Comparison of ENCODE assay signal across 19 mouse cellular contexts in genomic region chr3:116906596-116906995, GRCm38 (mm10). TPM values are rescaled to one million over a fixed set of nuclear protein-coding genes. Genes with fewer than 3 reads are reported as not detected.
A peak's percentile ranks its signal among the peaks of the same experiment; 100 is the strongest.
DNase-seq lines count a peak whose midpoint lies in the region; ATAC-seq and TF ChIP-seq lines count a peak whose summit lies in the region.
"Had no signal": no experiment of that assay in that cellular context is flagged by ENCODE, and none has a peak within 500 bp of the region (broad histone marks: within the 10 kb centered on the region; RNA-seq: fewer than 3 reads in every experiment).

No protein-coding gene starts in this region.

- H3K4me3 ChIP-seq in forebrain, embryonic 10.5 days, result no peak overlapping the region
- H3K4me3 ChIP-seq in forebrain, embryonic 11.5 days (ENCODE audit: low read depth, low read length), result no peak overlapping the region
- no peak overlapping the region for H3K4me3 ChIP-seq in myocyte
- H3K4me3 ChIP-seq: heart, embryonic 12.5 days; hindbrain, embryonic 15.5 days; limb, embryonic 15.5 days; liver, embryonic 15.5 days; midbrain, embryonic 13.5 days had no signal

- H3K27ac ChIP-seq in forebrain, embryonic 10.5 days, result 0 out of 2 replicates have a peak overlapping the region, but pooled peaks have one; percentile 15
- H3K27ac ChIP-seq in forebrain, embryonic 11.5 days (ENCODE audit: low read depth, low read length), result no peak overlapping the region
- H3K27ac ChIP-seq: embryonic facial prominence, embryonic 15.5 days; hindbrain, embryonic 15.5 days; liver, embryonic 15.5 days; midbrain, embryonic 13.5 days; stomach, postnatal 0 days had no signal

- no peak overlapping the region for H3K9ac ChIP-seq in forebrain, embryonic 11.5 days (ENCODE audit: low read length)
- H3K9ac ChIP-seq: embryonic facial prominence, embryonic 15.5 days; heart, embryonic 12.5 days; hindbrain, embryonic 15.5 days; limb, embryonic 15.5 days; liver, embryonic 15.5 days; midbrain, embryonic 13.5 days had no signal

- WGBS in forebrain, embryonic 10.5 days, result 89% methylated on average over 9 of the region's 9 CpGs
- WGBS in forebrain, embryonic 11.5 days, result 80% methylated on average over 9 of the region's 9 CpGs

- no peak overlapping the region for H3K4me2 ChIP-seq in forebrain, embryonic 11.5 days (ENCODE audit: low read depth, low read length, severe bottlenecking)
- H3K4me2 ChIP-seq in myocyte (ENCODE audit: low read depth), result peak overlapping the region; percentile 85
- H3K4me2 ChIP-seq: heart, embryonic 12.5 days; liver, embryonic 15.5 days; midbrain, embryonic 13.5 days had no signal

- H3K79me2 ChIP-seq in myocyte (ENCODE audit: control insufficient read depth, insufficient read depth), result no peaks in the 10 kb centered on the region

- no peak for ATAC-seq in forebrain, embryonic 11.5 days (replicated peaks; ENCODE audit: low FRiP score)
- ATAC-seq: forebrain, embryonic 14.5 days; midbrain, embryonic 13.5 days had no signal

- H3K9me3 ChIP-seq in forebrain, embryonic 10.5 days, result no peaks in the 10 kb centered on the region
- no peaks in the 10 kb centered on the region for H3K9me3 ChIP-seq in forebrain, embryonic 11.5 days (ENCODE audit: control insufficient read depth, low read length)
- H3K9me3 ChIP-seq: embryonic facial prominence, embryonic 15.5 days; heart, embryonic 12.5 days; hindbrain, embryonic 15.5 days; limb, embryonic 15.5 days; liver, embryonic 15.5 days; midbrain, embryonic 13.5 days had no signal

- no peaks in the 10 kb centered on the region for H3K27me3 ChIP-seq in forebrain, embryonic 10.5 days (ENCODE audit: poor library complexity, severe bottlenecking)
- no peaks in the 10 kb centered on the region for H3K27me3 ChIP-seq in forebrain, embryonic 11.5 days (ENCODE audit: control insufficient read depth, insufficient read depth, low read length)
- no peaks in the 10 kb centered on the region for H3K27me3 ChIP-seq in myocyte (ENCODE audit: control insufficient read depth, insufficient read depth, insufficient read length)
- H3K27me3 ChIP-seq: embryonic facial prominence, embryonic 15.5 days; heart, embryonic 12.5 days; hindbrain, embryonic 15.5 days; limb, embryonic 15.5 days; liver, embryonic 15.5 days; midbrain, embryonic 13.5 days had no signal

- DNase-seq in forebrain, embryonic 10.5 days (ENCODE audit: extremely low spot score, low spot score), result no peak
- no peak for DNase-seq in forebrain, embryonic 11.5 days (ENCODE audit: low spot score)
- DNase-seq in layer of hippocampus, adult 11-12 months (ENCODE audit: low spot score), result peak; percentile 25
- no peak for DNase-seq in layer of hippocampus, postnatal 10 days (ENCODE audit: low spot score in 2 of 2)
- DNase-seq in right cerebral cortex, adult 18-20 months, result peak; percentile 6
- DNase-seq in right cerebral cortex, postnatal 36 days (ENCODE audit: low spot score in 2 of 2), result no peak
- DNase-seq in urinary bladder, postnatal 10 days (ENCODE audit: low spot score), result no peak
- DNase-seq: B cell, adult 2 months; cerebellum, adult 9-10 months; kidney, adult 11 months had no signal

- no peaks in the 10 kb centered on the region for H3K4me1 ChIP-seq in forebrain, embryonic 10.5 days
- H3K4me1 ChIP-seq in forebrain, embryonic 11.5 days (replicated peaks; ENCODE audit: control insufficient read depth, insufficient read depth, low read length), result no peaks in the 10 kb centered on the region
- H3K4me1 ChIP-seq: heart, embryonic 12.5 days; hindbrain, embryonic 15.5 days; liver, embryonic 15.5 days had no signal

- H3ac ChIP-seq in myocyte (ENCODE audit: control insufficient read depth, insufficient read length), result no peak overlapping the region

- no peak for TF ChIP-seq POLR2A in myocyte (IDR thresholded peaks at IDR 0.05; ENCODE audit: insufficient read length, low read depth)

- peaks cover 5% of the 10 kb centered on the region for H3K36me3 ChIP-seq in forebrain, embryonic 10.5 days (replicated peaks)
- no peaks in the 10 kb centered on the region for H3K36me3 ChIP-seq in forebrain, embryonic 11.5 days (ENCODE audit: control insufficient read depth, insufficient read depth, low read length)
- peaks cover 12% of the 10 kb centered on the region for H3K36me3 ChIP-seq in myocyte (ENCODE audit: control insufficient read depth, insufficient read depth)
- H3K36me3 ChIP-seq: embryonic facial prominence, embryonic 15.5 days; hindbrain, embryonic 15.5 days; midbrain, embryonic 13.5 days had no signal

TF ChIP-seq in myocyte, 11 proteins besides CTCF, POLR2A, EP300 and RAD21:
- TF ChIP-seq POLR2AphosphoS2 (IDR thresholded peaks at IDR 0.05; ENCODE audit: insufficient read length, low read depth) (no peak), E2F4 (IDR thresholded peaks at IDR 0.05; ENCODE audit: insufficient read depth) (no peak), MYOD1 (IDR thresholded peaks at IDR 0.05; ENCODE audit: control insufficient read depth in 1 of 3, insufficient read length in 2 of 3, low read depth in 2 of 3) (no peak), MYOG (IDR thresholded peaks at IDR 0.05; ENCODE audit: control insufficient read depth in 1 of 3, insufficient read depth in 1 of 3, insufficient read length in 2 of 3, low read depth in 2 of 3) (no peak), CEBPB (IDR thresholded peaks at IDR 0.05; ENCODE audit: insufficient read depth, poor library complexity, severe bottlenecking) (no peak), REST (IDR thresholded peaks at IDR 0.05; ENCODE audit: insufficient read depth, insufficient read length) (no peak), USF1 (IDR thresholded peaks at IDR 0.05; ENCODE audit: low read depth) (no peak), TCF12 (IDR thresholded peaks at IDR 0.05; ENCODE audit: insufficient read depth, poor library complexity, severe bottlenecking) (no peak), MAX (IDR thresholded peaks at IDR 0.05; ENCODE audit: low read depth) (no peak), TCF3 (IDR thresholded peaks at IDR 0.05; ENCODE audit: insufficient read length, low read depth) (no peak), SRF (IDR thresholded peaks at IDR 0.05; ENCODE audit: control insufficient read depth, insufficient read length, low read depth) (no peak)

RNA-seq across cellular contexts. Expression of gene Frrs1, which starts 47.3 kb away (rescaled TPM):
- polyA plus RNA-seq in forebrain, embryonic 10.5 days (2016; fragmentation: Nextera tagmentation; extraction: Ambion mirVana), result 14.7 and 16.3 TPM in 2 replicates
- 11.3 and 12.2 TPM in 2 replicates for polyA plus RNA-seq in forebrain, embryonic 11.5 days (2014; fragmentation: Nextera tagmentation; extraction: Ambion mirVana)
- 1 to 10 TPM; 1.7 to 2.5 TPM for total RNA-seq in layer of hippocampus, postnatal 10 days (2021)
- polyA plus RNA-seq in myocyte (2012; fragmentation: generic; extraction: Trizol), result 12.7 TPM

Comparison
In these comparisons a context has a peak if more than half of its experiments do, and no peak if none do; other contexts are left out.
1. DNase-seq: peak in layer of hippocampus, adult 11-12 months (single experiment) and right cerebral cortex, adult 18-20 months (single experiment); none in forebrain, embryonic 10.5 days (single experiment), forebrain, embryonic 11.5 days (single experiment), layer of hippocampus, postnatal 10 days (0 of 2), right cerebral cortex, postnatal 36 days (0 of 2) and urinary bladder, postnatal 10 days (single experiment).